Mouse (Mus musculus) spleen, adult 12 weeks (tissue): ENCODE data around the gene Stradb.

Experiments
- DNase-seq: peaks from one replicate; pipeline ENCODE4 v3.0.0; 2022; ENCODE audit warnings: low spot score

Gene Stradb

GRCm38 (mm10) chr1:58961152-58961893, 12.0 kb upstream of the Stradb start:
- no peak for DNase-seq

GRCm38 (mm10) chr1:58962418-58962817, 10.9 kb upstream of the Stradb start:
- DNase-seq: no peak

GRCm38 (mm10) chr1:58962865-58963264, 10.5 kb upstream of the Stradb start:
- DNase-seq: no peak

- no peak for DNase-seq
These were observed 5.8 kb upstream of the Stradb start for GRCm38 (mm10) chr1:58967534-58967933.

- no peak for DNase-seq
These were observed 3.3 kb upstream of the Stradb start for GRCm38 (mm10) chr1:58970054-58970453.

GRCm38 (mm10) chr1:58971097-58971496, 2.2 kb upstream of the Stradb start:
- no peak for DNase-seq

- no peak for DNase-seq
These were observed 414 bp upstream of the Stradb start for GRCm38 (mm10) chr1:58972851-58973365.

- DNase-seq: no peak
These were observed 9.0 kb downstream of the Stradb start for GRCm38 (mm10) chr1:58982276-58982675.

GRCm38 (mm10) chr1:58984586-58984985, 11.3 kb downstream of the Stradb start:
- no peak for DNase-seq

GRCm38 (mm10) chr1:58993144-58993543, 19.8 kb downstream of the Stradb start:
- DNase-seq: no peak

- DNase-seq: no peak
These were observed 20.4 kb downstream of the Stradb start for GRCm38 (mm10) chr1:58993723-58994122.

GRCm38 (mm10) chr1:58995313-58995712, 22.0 kb downstream of the Stradb start:
- no peak for DNase-seq

GRCm38 (mm10) chr1:59009250-59009649, 35.9 kb downstream of the Stradb start:
- no peak for DNase-seq

GRCm38 (mm10) chr1:59021556-59021955, 48.2 kb downstream of the Stradb start:
- DNase-seq: no peak

- no peak for DNase-seq
These were observed 64.4 kb downstream of the Stradb start for GRCm38 (mm10) chr1:59037723-59038122.
